Mouse (Mus musculus): Measurements from ENCODE around the gene Ferd3l.

Ferd3l gene

GRCm38 (mm10) chr12:33928331-33929192, at the start of gene Ferd3l:
Ferd3l (plus strand) TSS chr12:33928425.
- no peak for DNase-seq

- DNase-seq, result no peak
These were observed 34.3 kb upstream of the Ferd3l start for GRCm38 (mm10) chr12:33893956-33894355.

- no peak for DNase-seq
These were observed 33.6 kb upstream of the Ferd3l start for GRCm38 (mm10) chr12:33894621-33895020.

GRCm38 (mm10) chr12:33926751-33927150, 1.5 kb upstream of the Ferd3l start:
- no peak for DNase-seq

GRCm38 (mm10) chr12:33927334-33928098, 709 bp upstream of the Ferd3l start:
- no peak for DNase-seq

- no peak for DNase-seq
These were observed 24.6 kb downstream of the Ferd3l start for GRCm38 (mm10) chr12:33952843-33953242.

- no peak for DNase-seq
These were observed 26.8 kb downstream of the Ferd3l start for GRCm38 (mm10) chr12:33954931-33955565.

GRCm38 (mm10) chr12:33955606-33956295, 27.5 kb downstream of the Ferd3l start:
- no peak for DNase-seq

GRCm38 (mm10) chr12:33956576-33957399, 28.6 kb downstream of the Ferd3l start:
- DNase-seq, result no peak

- DNase-seq, result no peak
These were observed 29.4 kb downstream of the Ferd3l start, which contains the start of gene Twist1 for GRCm38 (mm10) chr12:33957400-33958240. Twist1 (plus strand) TSS chr12:33957671.

GRCm38 (mm10) chr12:33958241-33959194, 30.3 kb downstream of the Ferd3l start:
- no peak for DNase-seq

- DNase-seq, result no peak
These were observed 31.0 kb downstream of the Ferd3l start for GRCm38 (mm10) chr12:33959206-33959605.

- no peak for DNase-seq
These were observed 31.6 kb downstream of the Ferd3l start for GRCm38 (mm10) chr12:33959846-33960245.

- no peak for DNase-seq
These were observed 32.8 kb downstream of the Ferd3l start for GRCm38 (mm10) chr12:33961013-33961412.

GRCm38 (mm10) chr12:33962118-33962772, 34.0 kb downstream of the Ferd3l start:
- DNase-seq, result no peak

- DNase-seq, result no peak
These were observed 34.5 kb downstream of the Ferd3l start for GRCm38 (mm10) chr12:33962773-33963130.

GRCm38 (mm10) chr12:33963671-33964369, 35.6 kb downstream of the Ferd3l start:
- DNase-seq, result no peak

GRCm38 (mm10) chr12:33964427-33964826, 36.2 kb downstream of the Ferd3l start:
- DNase-seq, result no peak

Measured in right cerebral cortex, postnatal 25 days (tissue).